Mouse (Mus musculus) thymus, adult 2 months (tissue): ENCODE results near the gene Rmdn3. TPM values are rescaled to one million over a fixed set of nuclear protein-coding genes. Genes with fewer than 3 reads are reported as not detected.
A peak's percentile ranks its signal among the peaks of the same experiment; 100 is the strongest.

ENCODE experiments used
- DNase-seq: peaks from one replicate; pipeline ENCODE4 v3.0.0; 2021
- H3K27ac ChIP-seq: fragments of 200-500 bp; 2 replicates; pipeline ENCODE4 v1.5.1; 2012; ENCODE audit warnings: low read length, control low read depth; ENCODE audit not compliant: control insufficient read depth, insufficient read depth
- H3K27me3 ChIP-seq: fragments of 200-500 bp; 2 replicates; pipeline ENCODE4 v1.6.1; 2012; ENCODE audit warnings: mild to moderate bottlenecking, low read length, moderate library complexity, mixed read lengths; ENCODE audit not compliant: control insufficient read depth, insufficient read depth
- H3K36me3 ChIP-seq: fragments of 200-500 bp; 2 replicates; pipeline ENCODE4 v1.6.1; 2012; ENCODE audit warnings: mild to moderate bottlenecking, low read length, moderate library complexity; ENCODE audit not compliant: control insufficient read depth, insufficient read depth
- H3K4me1 ChIP-seq: fragments of 200-500 bp; replicated peaks from 2 replicates; pipeline ENCODE4 v1.6.1; 2012; ENCODE audit warnings: low read length; ENCODE audit not compliant: control insufficient read depth, insufficient read depth
- H3K4me3 ChIP-seq: fragments of 200-500 bp; 2 replicates; pipeline ENCODE4 v1.5.1; 2012; ENCODE audit warnings: mild to moderate bottlenecking, low read length, control low read depth, moderate library complexity; ENCODE audit not compliant: control insufficient read depth, insufficient read depth
- CTCF ChIP-seq: fragments of 200-500 bp; IDR thresholded peaks from 2 replicates; pipeline ENCODE4 v1.5.1; 2012; ENCODE audit warnings: mild to moderate bottlenecking, control low read depth, low read length, moderate library complexity, borderline replicate concordance; ENCODE audit not compliant: control insufficient read depth, poor library complexity, insufficient read depth; ENCODE audit errors: extremely low read depth
- POLR2A ChIP-seq: fragments of 200-500 bp; IDR thresholded peaks from 2 replicates; pipeline ENCODE4 v1.6.1; 2012; ENCODE audit warnings: mild to moderate bottlenecking, low read length, control low read depth, moderate library complexity; ENCODE audit not compliant: control insufficient read depth, poor library complexity, insufficient read depth; ENCODE audit errors: extremely low read depth
- WGBS: fragments of 180-500 bp; shearing (Covaris S2); methylation state at CpG from one replicate; pipeline ENCODE4 v1.1.7; 2018; 5-methylcytosine and 5-hydroxymethylcytosine counted together
- polyA plus RNA-seq: library from polyadenylated mRNA; depleted of rRNA; stranded (reverse); fragments of >200 nt; gene quantifications from 2 replicates; pipeline ENCODE4 v1.2.3, GENCODE M21; 2012; rRNA removed

The Rmdn3 gene
- polyA plus RNA-seq, 1 experiment: 19.3 TPM

- Histone ChIP-seq H3K27ac (no peak overlapping the region), H3K4me3 (no peak overlapping the region), H3K4me1 (peaks cover 8% of the 10 kb centered on the region; the same call in 1 of the 2 replicates), H3K36me3 (no peaks in the 10 kb centered on the region), H3K27me3 (no peaks in the 10 kb centered on the region)
- TF ChIP-seq CTCF (no peak), POLR2A (no peak)
- no peak for DNase-seq
- WGBS: 95% methylated on average over 3 of the region's 3 CpGs
Measured at GRCm38 (mm10) chr2:119111060-119111459, 45.8 kb downstream of the Rmdn3 start.

DNA sequence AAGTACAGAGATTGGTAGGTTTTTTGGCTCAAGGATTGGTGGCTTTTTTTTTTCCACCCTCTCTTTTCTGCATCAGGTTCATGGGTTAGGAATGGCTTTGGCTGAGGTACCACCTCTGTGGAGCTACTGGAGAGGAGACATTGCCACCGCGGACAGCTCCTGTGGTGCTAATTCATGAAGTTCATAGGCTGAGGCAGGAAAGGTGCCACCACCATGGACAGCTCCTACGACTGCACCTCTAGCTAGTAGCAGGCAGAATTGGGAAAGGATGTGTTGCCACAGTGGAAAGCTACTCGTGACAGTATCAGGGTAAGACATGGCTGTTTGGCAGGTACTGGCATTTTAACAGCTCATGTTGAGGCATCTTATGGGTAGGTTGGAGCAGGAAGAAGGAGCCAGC, 48.3 kb downstream of the Rmdn3 start:
- no peak overlapping the region for H3K4me3 ChIP-seq
- H3K27me3 ChIP-seq: no peaks in the 10 kb centered on the region
- TF ChIP-seq POLR2A (no peak), CTCF (no peak)
- peak; percentile 3 for DNase-seq
- no peak overlapping the region for H3K27ac ChIP-seq
- WGBS: 80% methylated on average over 4 of the region's 4 CpGs
- peaks cover 7% of the 10 kb centered on the region; the same call in 1 of the 2 replicates for H3K4me1 ChIP-seq
- H3K36me3 ChIP-seq: peaks cover 10% of the 10 kb centered on the region; the same call in 1 of the 2 replicates

- Histone ChIP-seq H3K4me1 (no peaks in the 10 kb centered on the region), H3K27me3 (no peaks in the 10 kb centered on the region), H3K36me3 (peaks cover 28% of the 10 kb centered on the region), H3K27ac (no peak overlapping the region), H3K4me3 (no peak overlapping the region)
- no peak for DNase-seq
- TF ChIP-seq CTCF: no peak
- no peak for TF ChIP-seq POLR2A
- WGBS: 90% methylated on average over 5 of the region's 5 CpGs
Measured at GRCm38 (mm10) chr2:119106583-119106982, 50.3 kb downstream of the Rmdn3 start.

DNA sequence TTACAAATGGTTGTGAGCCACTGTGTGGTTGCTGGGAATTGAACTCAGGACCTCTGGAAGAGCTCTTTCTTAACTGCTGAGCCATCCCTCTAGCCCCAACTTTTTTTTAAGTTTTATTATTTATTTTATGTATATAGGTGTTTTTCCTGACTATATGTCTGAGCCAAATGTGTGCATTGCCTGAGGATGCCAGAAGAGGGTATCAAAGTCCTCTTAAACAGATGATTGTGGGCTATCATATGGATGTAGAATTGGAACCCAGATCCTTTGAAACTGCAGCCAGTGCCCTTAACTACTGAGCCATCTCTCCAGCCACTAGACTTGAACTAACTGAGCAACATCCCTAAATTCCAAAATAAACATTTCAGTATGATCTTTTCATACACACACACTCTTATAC, 55.3 kb downstream of the Rmdn3 start:
- Histone ChIP-seq H3K27ac (no peak overlapping the region), H3K4me3 (no peak overlapping the region), H3K27me3 (no peaks in the 10 kb centered on the region), H3K36me3 (peaks cover 57% of the 10 kb centered on the region), H3K4me1 (no peaks in the 10 kb centered on the region)
- TF ChIP-seq POLR2A (no peak), CTCF (no peak)
- DNase-seq: no peak

Other genes with a start within 250 kb of the Rmdn3 start
- 9.0 and 10.3 TPM in 2 replicates for gene Chst14, start 230.5 kb downstream of the Rmdn3 start, polyA plus RNA-seq
- 6.1 and 7.1 TPM in 2 replicates for gene Ccdc32, start 127.6 kb downstream of the Rmdn3 start, polyA plus RNA-seq
- 7.8 and 10.4 TPM in 2 replicates for gene Rpusd2, start 122.2 kb downstream of the Rmdn3 start, polyA plus RNA-seq
- gene Knl1, start 109.9 kb downstream of the Rmdn3 start, polyA plus RNA-seq: 3.8 and 4.8 TPM in 2 replicates
- gene Rad51, start 44.2 kb downstream of the Rmdn3 start, polyA plus RNA-seq: 22.1 and 33.4 TPM in 2 replicates
- 12.5 and 16.3 TPM in 2 replicates for gene Gchfr, start 10.7 kb upstream of the Rmdn3 start, polyA plus RNA-seq
- gene Gm14137, start 17.5 kb upstream of the Rmdn3 start, polyA plus RNA-seq: 0.70 and 1.1 TPM in 2 replicates
- gene Zfyve19, start 51.6 kb upstream of the Rmdn3 start, polyA plus RNA-seq: 56.2 and 60.9 TPM in 2 replicates
- 6.4 and 7.1 TPM in 2 replicates for gene Dnajc17, start 51.8 kb upstream of the Rmdn3 start, polyA plus RNA-seq
- 0.42 and 0.92 TPM in 2 replicates for gene Ppp1r14d, start 72.9 kb upstream of the Rmdn3 start, polyA plus RNA-seq
- 21.2 and 22.0 TPM in 2 replicates for gene Spint1, start 80.3 kb upstream of the Rmdn3 start, polyA plus RNA-seq
- 2.6 and 3.5 TPM in 2 replicates for gene Rhov, start 114.2 kb upstream of the Rmdn3 start, polyA plus RNA-seq
- 28.4 and 30.5 TPM in 2 replicates for gene Vps18, start 131.7 kb upstream of the Rmdn3 start, polyA plus RNA-seq
- gene Dll4, start 168.8 kb upstream of the Rmdn3 start, polyA plus RNA-seq: 17.6 and 18.9 TPM in 2 replicates
- 1.1 TPM in 2 replicates for gene Chac1, start 194.2 kb upstream of the Rmdn3 start, polyA plus RNA-seq